19 mouse cellular contexts compared by ENCODE assay signal in genomic region chr16:87902049-87902448, GRCm38 (mm10).
"Had no signal": no experiment of that assay in that cellular context is flagged by ENCODE, and none has a peak within 500 bp of the region (broad histone marks: within the 10 kb centered on the region; RNA-seq: fewer than 3 reads in every experiment).

No protein-coding gene starts in this region.

- H3K9ac ChIP-seq: liver, embryonic 13.5 days; midbrain, embryonic 15.5 days; neural tube, embryonic 13.5 days had no signal

- DNase-seq: kidney, adult 8-10 months; kidney, postnatal 36 days; layer of hippocampus, postnatal 36 days; liver, embryonic 13.5 days; lung, adult 2 months; lung, postnatal 36 days; retina, postnatal 1 day; right cerebral cortex, postnatal 25 days; spleen, adult 18-20 months; thymus, adult 2 months; thymus, postnatal 14 days; thymus, postnatal 4 days had no signal

- H3K27me3 ChIP-seq: liver, embryonic 13.5 days; megakaryocyte, embryonic 14.5 days; midbrain, embryonic 15.5 days; neural tube, embryonic 13.5 days had no signal

- H3K4me1 ChIP-seq: liver, embryonic 13.5 days; megakaryocyte, embryonic 14.5 days; midbrain, embryonic 10.5 days; midbrain, embryonic 15.5 days; neural tube, embryonic 13.5 days had no signal

- H3K27ac ChIP-seq: left cerebral cortex, adult 2 months; liver, embryonic 13.5 days; midbrain, embryonic 10.5 days; midbrain, embryonic 15.5 days; neural tube, embryonic 13.5 days had no signal

- H3K4me3 ChIP-seq: left cerebral cortex, adult 2 months; liver, embryonic 13.5 days; midbrain, embryonic 10.5 days; midbrain, embryonic 15.5 days; neural tube, embryonic 13.5 days had no signal

- H3K36me3 ChIP-seq: liver, embryonic 13.5 days; midbrain, embryonic 10.5 days; midbrain, embryonic 15.5 days; neural tube, embryonic 13.5 days had no signal

- ATAC-seq: intestine, postnatal 0 days; lung, postnatal 0 days; midbrain, embryonic 15.5 days had no signal

- H3K9me3 ChIP-seq: liver, embryonic 13.5 days; midbrain, embryonic 10.5 days; midbrain, embryonic 15.5 days; neural tube, embryonic 13.5 days had no signal

- H3K4me2 ChIP-seq: liver, embryonic 13.5 days; midbrain, embryonic 15.5 days; neural tube, embryonic 13.5 days had no signal
